Mouse (Mus musculus) ES-E14 (cell line): ENCODE measurements at regions not wholly inside any gene's neighbourhood (a gene's known extent, or its start where the extent isn't known, plus 50 kb on each side); places are given as distances from the start of the nearest gene placed in this dataset.

Experiments used
- HCFC1 ChIP-seq: IDR thresholded peaks from 2 replicates; pipeline ENCODE4 v1.6.1; 2012; ENCODE audit warnings: low read length, inconsistent platforms, borderline replicate concordance; ENCODE audit not compliant: insufficient read depth
- MAFK ChIP-seq: IDR thresholded peaks from 2 replicates; pipeline ENCODE4 v1.6.1; 2014; ENCODE audit warnings: mild to moderate bottlenecking, low read depth, low read length, inconsistent platforms; ENCODE audit not compliant: insufficient read depth
- ZC3H11A ChIP-seq: IDR thresholded peaks from 2 replicates; pipeline ENCODE4 v1.6.1; 2012; ENCODE audit warnings: low read depth, mild to moderate bottlenecking, inconsistent platforms, low read length, borderline replicate concordance
- ZNF384 ChIP-seq: IDR thresholded peaks from 2 replicates; pipeline ENCODE4 v1.6.1; 2012; ENCODE audit warnings: low read depth, low read length, inconsistent platforms

GRCm38 (mm10) chr4:11878638-11879037 lies 102.4 kb downstream of the Gm10604 start:
- TF ChIP-seq MAFK (no peak), ZC3H11A (no peak), ZNF384 (no peak), HCFC1 (no peak)
